Mouse (Mus musculus) embryonic facial prominence, embryonic 11.5 days (tissue): ENCODE results near the gene Rpl34. TPM values are rescaled to one million over a fixed set of nuclear protein-coding genes. Genes with fewer than 3 reads are reported as not detected.

Experiments
- ATAC-seq: fragments of 200-750 bp; cut with Nextera tagmentation; replicated peaks from 2 replicates; pipeline ENCODE4 v1.8.0; 2017; ENCODE audit warnings: low read depth; ENCODE audit not compliant: insufficient number of reproducible peaks, low FRiP score, low TSS enrichment
- DNase-seq: peaks from one replicate; pipeline ENCODE4 v3.0.0-alpha.2; 2015; ENCODE audit warnings: low spot score
- H3K27ac ChIP-seq: fragments of 300-500 bp; sonication (generic); replicated peaks from 2 replicates; pipeline ENCODE4 v1.5.1; 2014; ENCODE audit warnings: mild to moderate bottlenecking, low read depth, low read length, control low read depth
- H3K27me3 ChIP-seq: fragments of 300-500 bp; sonication (generic); 2 replicates; pipeline ENCODE4 v1.6.1; 2014; ENCODE audit warnings: mild to moderate bottlenecking, low read length, moderate library complexity, mixed read lengths; ENCODE audit not compliant: control insufficient read depth, insufficient read depth
- H3K36me3 ChIP-seq: fragments of 300-500 bp; sonication (generic); replicated peaks from 2 replicates; pipeline ENCODE4 v1.6.1; 2014; ENCODE audit warnings: low read depth, mild to moderate bottlenecking, low read length, moderate library complexity, mixed read lengths; ENCODE audit not compliant: control insufficient read depth, insufficient read depth
- H3K4me1 ChIP-seq: fragments of 300-500 bp; sonication (generic); 2 replicates; pipeline ENCODE4 v1.6.1; 2014; ENCODE audit warnings: low read length, mixed read lengths; ENCODE audit not compliant: control insufficient read depth, insufficient read depth
- H3K4me2 ChIP-seq: fragments of 300-500 bp; sonication (generic); 2 replicates; pipeline ENCODE4 v1.6.1; 2014; ENCODE audit warnings: low read depth, mild to moderate bottlenecking, control low read depth, low read length, moderate library complexity
- H3K4me3 ChIP-seq: fragments of 300-500 bp; sonication (generic); 2 replicates; pipeline ENCODE4 v1.5.1; 2014; ENCODE audit warnings: low read depth, low read length, control low read depth
- H3K9ac ChIP-seq: fragments of 300-500 bp; sonication (generic); replicated peaks from 2 replicates; pipeline ENCODE4 v1.6.1; 2014; ENCODE audit warnings: mild to moderate bottlenecking, control low read depth, low read length
- H3K9me3 ChIP-seq: fragments of 300-500 bp; sonication (generic); replicated peaks from 2 replicates; pipeline ENCODE4 v1.6.1; 2016; ENCODE audit warnings: mild to moderate bottlenecking, low read length, inconsistent platforms, mixed read lengths; ENCODE audit not compliant: control insufficient read depth
- WGBS: fragments of 180-500 bp; shearing (Covaris S2); extraction: QIAGEN DNeasy Blood & Tissue Kit; methylation state at CpG from one replicate; pipeline ENCODE4 v1.1.7; 2014; 5-methylcytosine and 5-hydroxymethylcytosine counted together
- polyA plus RNA-seq: library from polyadenylated mRNA; unstranded; fragments of >200 nt; fragmentation: Nextera tagmentation; extraction: Ambion mirVana; gene quantifications from 2 replicates; pipeline ENCODE4 v1.2.1, GENCODE M21; 2014

The Rpl34 gene
- polyA plus RNA-seq, 1 experiment from 2014 or later = 760 TPM

GRCm38 (mm10) chr3:130690834-130691595, 39.2 kb downstream of the Rpl34 start:
- Histone ChIP-seq H3K36me3 (peaks cover 7% of the 10 kb centered on the region), H3K9ac (peak overlapping the region; percentile 47), H3K27ac (no peak overlapping the region; the same call in 1 of the 2 replicates), H3K9me3 (no peaks in the 10 kb centered on the region), H3K27me3 (no peaks in the 10 kb centered on the region), H3K4me2 (peak overlapping the region; percentile 58), H3K4me3 (peak overlapping the region; percentile 27), H3K4me1 (no peaks in the 10 kb centered on the region)
- 11% methylated on average over 20 of the region's 20 CpGs for WGBS
- DNase-seq = peak; percentile 56
- no peak; the same call in 1 of the 2 replicates for ATAC-seq

- DNase-seq (peak; percentile 92), ATAC-seq (no peak; the same call in 1 of the 2 replicates)
- H3K9ac ChIP-seq = no peak overlapping the region
- H3K4me1 ChIP-seq = no peaks in the 10 kb centered on the region
- H3K9me3 ChIP-seq = no peaks in the 10 kb centered on the region
- no peak overlapping the region for H3K27ac ChIP-seq
- whole genome bisulfite sequencing = 21% methylated on average over 12 of the region's 12 CpGs
- no peaks in the 10 kb centered on the region for H3K27me3 ChIP-seq
- no peak overlapping the region for H3K4me2 ChIP-seq
- H3K36me3 ChIP-seq = peaks cover under 1% of the 10 kb centered on the region; the same call in 1 of the 2 replicates
- no peak overlapping the region for H3K4me3 ChIP-seq
Measured at GRCm38 (mm10) chr3:130689630-130690029, 40.6 kb downstream of the Rpl34 start.

GRCm38 (mm10) chr3:130687051-130687450, 43.1 kb downstream of the Rpl34 start:
- Histone ChIP-seq H3K4me2 (no peak overlapping the region), H3K36me3 (no peaks in the 10 kb centered on the region), H3K9ac (no peak overlapping the region), H3K27ac (no peak overlapping the region), H3K4me3 (no peak overlapping the region), H3K9me3 (no peaks in the 10 kb centered on the region), H3K4me1 (no peaks in the 10 kb centered on the region), H3K27me3 (no peaks in the 10 kb centered on the region)
- ATAC-seq (no peak), DNase-seq (no peak)
- 91% methylated on average over 1 of the region's 1 CpGs for WGBS

DNA sequence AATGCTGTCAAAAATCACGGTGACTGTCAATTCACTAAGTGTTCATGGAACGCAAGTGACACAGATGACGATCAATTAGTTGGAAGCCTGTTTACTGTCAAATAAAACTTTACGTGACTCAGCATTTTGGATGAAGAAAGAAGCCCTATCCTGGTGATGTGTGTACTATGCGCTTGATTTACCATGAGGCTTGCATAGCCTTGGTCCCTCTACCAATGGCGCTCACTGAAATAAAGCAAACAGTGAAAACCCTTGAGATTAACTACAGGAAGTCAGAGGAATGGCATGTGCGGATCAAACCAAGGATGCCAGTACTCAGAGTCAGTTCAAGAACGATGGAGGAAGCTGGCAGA, 45.2 kb downstream of the Rpl34 start:
- H3K27me3 ChIP-seq = no peaks in the 10 kb centered on the region
- WGBS = 80% methylated on average over 8 of the region's 8 CpGs
- H3K9me3 ChIP-seq = no peaks in the 10 kb centered on the region
- no peaks in the 10 kb centered on the region for H3K4me1 ChIP-seq
- no peak overlapping the region for H3K9ac ChIP-seq
- no peak overlapping the region for H3K27ac ChIP-seq
- no peak for DNase-seq
- H3K36me3 ChIP-seq = no peaks in the 10 kb centered on the region
- H3K4me2 ChIP-seq = no peak overlapping the region
- no peak overlapping the region for H3K4me3 ChIP-seq
- no peak for ATAC-seq

DNA sequence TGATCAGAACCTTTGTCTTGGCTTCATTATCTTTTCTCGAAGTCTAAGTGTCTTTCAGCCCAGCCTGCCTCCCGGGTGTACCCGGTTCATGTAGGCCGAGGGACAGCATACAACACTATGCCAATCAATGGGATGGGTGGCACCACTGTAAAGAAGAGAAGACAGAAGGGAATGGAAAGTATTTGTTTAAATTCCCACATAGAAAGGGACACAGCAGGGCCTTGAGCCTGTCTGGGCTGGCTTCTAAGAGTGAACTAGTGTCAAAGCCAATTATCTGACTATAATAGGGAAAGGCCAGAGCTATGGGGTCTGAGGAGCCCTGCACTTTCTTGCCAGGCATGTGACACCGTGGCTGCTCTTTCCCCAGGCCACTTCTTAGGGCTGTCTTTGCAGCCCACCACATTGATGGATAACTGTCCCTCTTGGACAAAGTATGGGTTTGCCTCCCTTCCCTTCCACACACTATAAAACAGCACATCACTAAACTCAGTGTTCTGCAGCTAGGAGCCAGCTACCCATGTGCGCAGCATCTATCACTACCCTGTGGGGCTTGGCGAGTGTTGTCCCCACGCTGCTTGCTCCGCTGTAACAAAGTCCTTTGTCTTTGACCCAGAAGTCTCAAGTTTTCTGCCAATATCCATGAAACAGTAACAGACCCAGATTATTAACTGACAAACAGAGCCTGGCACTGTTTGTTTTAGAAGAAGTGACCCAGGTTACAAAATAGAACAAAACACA, 45.8 kb downstream of the Rpl34 start:
- DNase-seq = no peak
- Histone ChIP-seq H3K27ac (no peak overlapping the region), H3K27me3 (no peaks in the 10 kb centered on the region), H3K9me3 (no peaks in the 10 kb centered on the region), H3K4me2 (no peak overlapping the region), H3K4me1 (no peaks in the 10 kb centered on the region), H3K4me3 (no peak overlapping the region), H3K9ac (no peak overlapping the region), H3K36me3 (no peaks in the 10 kb centered on the region)
- ATAC-seq = no peak
- 80% methylated on average over 9 of the region's 9 CpGs for WGBS

DNA sequence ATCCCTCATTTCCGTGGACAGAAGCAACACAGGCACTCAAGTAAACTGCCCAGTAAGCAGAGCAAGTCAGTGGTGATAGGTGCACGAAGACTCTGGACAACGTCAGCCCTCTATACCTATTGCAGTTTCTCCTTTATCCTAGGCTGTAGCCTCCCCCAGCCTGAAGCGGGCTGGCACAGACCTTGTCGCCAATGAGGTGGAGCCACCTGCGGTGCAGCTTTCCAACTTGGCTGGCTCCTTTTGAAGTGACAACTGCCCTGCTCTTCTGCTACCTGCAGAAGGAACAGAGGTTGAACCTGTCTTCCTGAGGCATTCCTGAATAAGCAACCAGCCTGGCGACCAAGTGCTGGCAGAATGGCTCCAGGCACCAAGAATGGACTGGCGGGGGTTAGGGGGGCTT, 46.4 kb downstream of the Rpl34 start:
- no peak overlapping the region for H3K4me2 ChIP-seq
- ATAC-seq = no peak
- no peak overlapping the region for H3K4me3 ChIP-seq
- 78% methylated on average over 8 of the region's 8 CpGs for WGBS
- no peak overlapping the region for H3K27ac ChIP-seq
- H3K9ac ChIP-seq = no peak overlapping the region
- H3K27me3 ChIP-seq = no peaks in the 10 kb centered on the region
- DNase-seq = no peak
- no peaks in the 10 kb centered on the region for H3K36me3 ChIP-seq
- H3K4me1 ChIP-seq = no peaks in the 10 kb centered on the region
- no peaks in the 10 kb centered on the region for H3K9me3 ChIP-seq

GRCm38 (mm10) chr3:130682183-130682582, 48.0 kb downstream of the Rpl34 start:
- Histone ChIP-seq H3K4me1 (no peaks in the 10 kb centered on the region), H3K27me3 (no peaks in the 10 kb centered on the region), H3K27ac (no peak overlapping the region), H3K9ac (no peak overlapping the region), H3K36me3 (no peaks in the 10 kb centered on the region), H3K4me3 (no peak overlapping the region), H3K9me3 (no peaks in the 10 kb centered on the region), H3K4me2 (no peak overlapping the region)
- 87% methylated on average over 9 of the region's 9 CpGs for WGBS
- DNase-seq (no peak), ATAC-seq (no peak)

- WGBS = 85% methylated on average over 2 of the region's 2 CpGs
- Histone ChIP-seq H3K9me3 (no peaks in the 10 kb centered on the region), H3K4me2 (no peak overlapping the region), H3K4me3 (no peak overlapping the region), H3K27me3 (no peaks in the 10 kb centered on the region), H3K9ac (no peak overlapping the region), H3K27ac (no peak overlapping the region), H3K4me1 (no peaks in the 10 kb centered on the region), H3K36me3 (no peaks in the 10 kb centered on the region)
- no peak for ATAC-seq
- no peak for DNase-seq
Measured at GRCm38 (mm10) chr3:130681226-130681625, 49.0 kb downstream of the Rpl34 start.
